Mouse (Mus musculus) heart, adult 2 months (tissue): ENCODE results near the gene Hist1h2aa. TPM values are rescaled to one million over a fixed set of nuclear protein-coding genes. Genes with fewer than 3 reads are reported as not detected.

ENCODE experiments used
- DNase-seq, 2 experiments: peaks; one replicate each; pipeline ENCODE4 v3.0.0; 2021
- H3K27ac ChIP-seq: fragments of 200-600 bp; 2 replicates; pipeline ENCODE4 v1.8.1; 2022
- H3K27me3 ChIP-seq: fragments of 200-500 bp; 2 replicates; pipeline ENCODE4 v1.6.1; 2012; ENCODE audit warnings: mild to moderate bottlenecking, low read length, inconsistent platforms, mixed read lengths; ENCODE audit not compliant: control insufficient read depth, insufficient read depth
- H3K36me3 ChIP-seq: fragments of 200-500 bp; 2 replicates; pipeline ENCODE4 v1.6.1; 2012; ENCODE audit warnings: low read length, inconsistent platforms; ENCODE audit not compliant: control insufficient read depth, insufficient read depth
- H3K4me1 ChIP-seq: fragments of 200-500 bp; 2 replicates; pipeline ENCODE4 v1.6.1; 2011; ENCODE audit warnings: low read length; ENCODE audit not compliant: control insufficient read depth, insufficient read depth
- H3K4me3 ChIP-seq: fragments of 200-600 bp; 2 replicates; pipeline ENCODE4 v1.8.1; 2022
- H3K79me2 ChIP-seq: fragments of 200-500 bp; replicated peaks from 2 replicates; pipeline ENCODE4 v1.6.1; 2012; ENCODE audit warnings: mild to moderate bottlenecking, inconsistent platforms, low read length, moderate library complexity, mixed read lengths; ENCODE audit not compliant: control insufficient read depth, insufficient read depth
- H3K9ac ChIP-seq: fragments of 200-500 bp; 2 replicates; pipeline ENCODE4 v1.6.1; 2012; ENCODE audit warnings: low read depth, mild to moderate bottlenecking, control low read depth, inconsistent platforms, low read length, mixed read lengths
- CTCF ChIP-seq: fragments of 200-600 bp; IDR thresholded peaks from 2 replicates; pipeline ENCODE4 v1.8.1; 2022; ENCODE audit warnings: antibody characterized with exemption, mild to moderate bottlenecking, moderate library complexity
- EP300 ChIP-seq: fragments of 200-500 bp; IDR thresholded peaks from 2 replicates; pipeline ENCODE4 v1.6.1; 2011; ENCODE audit warnings: low read depth, low read length, control low read depth; ENCODE audit not compliant: insufficient read depth
- POLR2A ChIP-seq: fragments of 200-500 bp; IDR thresholded peaks from 2 replicates; pipeline ENCODE4 v1.6.1; 2011; ENCODE audit warnings: mild to moderate bottlenecking, low read depth, low read length, control low read depth; ENCODE audit not compliant: insufficient read depth
- WGBS: fragments of 180-500 bp; shearing (Covaris S2); methylation state at CpG from one replicate; pipeline ENCODE4 v1.1.7; 2018; 5-methylcytosine and 5-hydroxymethylcytosine counted together
- intact Hi-C: fragments of 180-260 bp; cut with DNase I; formaldehyde crosslinking; loops from one replicate; pipeline ENCODE4 v1.15.1; 2025
- polyA plus RNA-seq: library from polyadenylated mRNA; depleted of rRNA; stranded (reverse); fragments of >200 nt; gene quantifications from 2 replicates; pipeline ENCODE4 v1.2.3, GENCODE M21; 2012
- total RNA-seq, 2 experiments: library from RNA; stranded (reverse); gene quantifications; 2 replicates each; pipeline ENCODE4 v1.2.3; 2021

Gene Hist1h2aa
- total and polyA plus RNA-seq, 3 experiments = not detected

- intact Hi-C loops = no loop called here
- no peaks in the 10 kb centered on the region for H3K79me2 ChIP-seq
- TF ChIP-seq POLR2A (no peak), CTCF (no peak), EP300 (no peak)
- no peak within 1 kb of the TSS for H3K27ac ChIP-seq
- H3K9ac ChIP-seq = no peak within 1 kb of the TSS
- H3K36me3 ChIP-seq = no peaks in the 10 kb centered on the region
- no peaks in the 10 kb centered on the region for H3K27me3 ChIP-seq
- H3K4me3 ChIP-seq = no peak within 1 kb of the TSS
- no peak for DNase-seq
- no peaks in the 10 kb centered on the region for H3K4me1 ChIP-seq
- 87% methylated on average over 39 of the region's 39 CpGs for WGBS
Observed at GRCm38 (mm10) chr13:23933421-23934210, 646 bp upstream of the Hist1h2aa start, which contains the start of gene Hist1h2ba. Gene Hist1h2ba (minus strand): TSS chr13:23934156.

- Histone ChIP-seq H3K27ac (no peak overlapping the region), H3K9ac (no peak overlapping the region), H3K36me3 (no peaks in the 10 kb centered on the region), H3K4me1 (no peaks in the 10 kb centered on the region), H3K4me3 (no peak overlapping the region), H3K79me2 (no peaks in the 10 kb centered on the region), H3K27me3 (no peaks in the 10 kb centered on the region)
- no peak for TF ChIP-seq POLR2A
- TF ChIP-seq CTCF = no peak
- TF ChIP-seq EP300 = no peak
- no peak for DNase-seq
- 95% methylated on average over 1 of the region's 1 CpGs for WGBS
- intact Hi-C loops = no loop called here
Observed at GRCm38 (mm10) chr13:23938699-23939098, 4.4 kb downstream of the Hist1h2aa start.

GRCm38 (mm10) chr13:23940291-23940690 lies 6.0 kb downstream of the Hist1h2aa start:
- H3K36me3 ChIP-seq = no peaks in the 10 kb centered on the region
- no peaks in the 10 kb centered on the region for H3K27me3 ChIP-seq
- no peak overlapping the region for H3K4me3 ChIP-seq
- peak in 1 of 2 experiments; percentile 17 for DNase-seq
- intact Hi-C loops = no loop called here
- H3K9ac ChIP-seq = no peak overlapping the region
- H3K79me2 ChIP-seq = no peaks in the 10 kb centered on the region
- TF ChIP-seq EP300 (no peak), CTCF (no peak), POLR2A (no peak)
- no peak overlapping the region for H3K27ac ChIP-seq
- 53% methylated on average over 6 of the region's 6 CpGs for WGBS
- H3K4me1 ChIP-seq = no peaks in the 10 kb centered on the region

- DNase-seq = no peak
- 59% methylated on average over 2 of the region's 2 CpGs for WGBS
- intact Hi-C loops = no loop called here
- H3K4me1 ChIP-seq = no peaks in the 10 kb centered on the region
- H3K27ac ChIP-seq = no peak overlapping the region
- no peak overlapping the region for H3K9ac ChIP-seq
- H3K27me3 ChIP-seq = no peaks in the 10 kb centered on the region
- H3K4me3 ChIP-seq = no peak overlapping the region
- H3K79me2 ChIP-seq = no peaks in the 10 kb centered on the region
- no peaks in the 10 kb centered on the region for H3K36me3 ChIP-seq
- TF ChIP-seq EP300 = no peak
- no peak for TF ChIP-seq POLR2A
- TF ChIP-seq CTCF = no peak
Observed at GRCm38 (mm10) chr13:23942861-23943260, 8.6 kb downstream of the Hist1h2aa start.

- Histone ChIP-seq H3K79me2 (no peaks in the 10 kb centered on the region), H3K4me1 (no peaks in the 10 kb centered on the region), H3K4me3 (no peak overlapping the region), H3K27me3 (no peaks in the 10 kb centered on the region), H3K27ac (no peak overlapping the region), H3K36me3 (no peaks in the 10 kb centered on the region), H3K9ac (no peak overlapping the region)
- no peak for TF ChIP-seq CTCF
- no peak for TF ChIP-seq EP300
- no peak for DNase-seq
- intact Hi-C loops = no loop called here
- 56% methylated on average over 2 of the region's 2 CpGs for WGBS
Observed at GRCm38 (mm10) chr13:23946254-23946653, 12.0 kb downstream of the Hist1h2aa start.

- Histone ChIP-seq H3K4me1 (no peaks in the 10 kb centered on the region), H3K27ac (no peak overlapping the region), H3K27me3 (no peaks in the 10 kb centered on the region), H3K36me3 (no peaks in the 10 kb centered on the region), H3K4me3 (no peak overlapping the region), H3K9ac (no peak overlapping the region), H3K79me2 (no peaks in the 10 kb centered on the region)
- 70% methylated on average over 14 of the region's 14 CpGs for WGBS
- intact Hi-C loops = loop anchor here (2.0 kb wide), 1 partner anchor 117 kb away; no protein-coding TSS in a partner anchor
- peak in 1 of 2 experiments; percentile 11 for DNase-seq
- TF ChIP-seq CTCF (no peak), POLR2A (no peak), EP300 (no peak)
Observed at GRCm38 (mm10) chr13:23949484-23950246, 15.4 kb downstream of the Hist1h2aa start.
